Mouse (Mus musculus) midbrain, embryonic 13.5 days (tissue): ENCODE data around the gene Adgrd1. TPM values are rescaled to one million over a fixed set of nuclear protein-coding genes. Genes with fewer than 3 reads are reported as not detected.
A peak's percentile ranks its signal among the peaks of the same experiment; 100 is the strongest.
"Not testable (repeated sequence)": the region's sequence is repeated elsewhere in the genome, so short reads cannot be mapped to it uniquely, and the experiment has no call there.

Experiments
- ATAC-seq: fragments of 200-750 bp; cut with Nextera tagmentation; 2 replicates; pipeline ENCODE4 v1.8.0; 2017; ENCODE audit warnings: mild to moderate bottlenecking, moderate TSS enrichment, moderate library complexity
- H3K27ac ChIP-seq: fragments of 300-500 bp; sonication (generic); 2 replicates; pipeline ENCODE4 v1.5.1; 2015; ENCODE audit warnings: inconsistent platforms, mild to moderate bottlenecking, moderate library complexity
- H3K27me3 ChIP-seq: fragments of 300-500 bp; sonication (generic); 2 replicates; pipeline ENCODE4 v1.6.1; 2015; ENCODE audit warnings: mild to moderate bottlenecking, inconsistent platforms
- H3K36me3 ChIP-seq: fragments of 300-500 bp; sonication (generic); 2 replicates; pipeline ENCODE4 v1.6.1; 2015; ENCODE audit warnings: mild to moderate bottlenecking, inconsistent platforms
- H3K4me1 ChIP-seq: fragments of 300-500 bp; sonication (generic); replicated peaks from 2 replicates; pipeline ENCODE4 v1.6.1; 2015; ENCODE audit warnings: inconsistent platforms
- H3K4me2 ChIP-seq: fragments of 300-500 bp; sonication (generic); replicated peaks from 2 replicates; pipeline ENCODE4 v1.6.1; 2015; ENCODE audit warnings: moderate library complexity, mild to moderate bottlenecking, inconsistent platforms
- H3K4me3 ChIP-seq: fragments of 300-500 bp; sonication (generic); replicated peaks from 2 replicates; pipeline ENCODE4 v1.5.1; 2015; ENCODE audit warnings: mild to moderate bottlenecking, inconsistent platforms
- H3K9ac ChIP-seq: fragments of 300-500 bp; sonication (generic); replicated peaks from 2 replicates; pipeline ENCODE4 v1.6.1; 2015; ENCODE audit warnings: mild to moderate bottlenecking, inconsistent platforms
- H3K9me3 ChIP-seq: fragments of 300-500 bp; sonication (generic); 2 replicates; pipeline ENCODE4 v1.6.1; 2016; ENCODE audit warnings: mild to moderate bottlenecking, inconsistent platforms
- whole genome bisulfite sequencing: fragments of 180-500 bp; shearing (Covaris S2); methylation state at CpG from one replicate; pipeline ENCODE4 v1.1.7; 2015; 5-methylcytosine and 5-hydroxymethylcytosine counted together
- polyA plus RNA-seq: library from polyadenylated mRNA; unstranded; fragments of >200 nt; fragmentation: Nextera tagmentation; extraction: Ambion mirVana; gene quantifications from 2 replicates; pipeline ENCODE4 v1.2.1, GENCODE M21; 2015

Adgrd1 gene
- polyA plus RNA-seq, 1 experiment from 2014 or later, result 0.15 TPM

DNA sequence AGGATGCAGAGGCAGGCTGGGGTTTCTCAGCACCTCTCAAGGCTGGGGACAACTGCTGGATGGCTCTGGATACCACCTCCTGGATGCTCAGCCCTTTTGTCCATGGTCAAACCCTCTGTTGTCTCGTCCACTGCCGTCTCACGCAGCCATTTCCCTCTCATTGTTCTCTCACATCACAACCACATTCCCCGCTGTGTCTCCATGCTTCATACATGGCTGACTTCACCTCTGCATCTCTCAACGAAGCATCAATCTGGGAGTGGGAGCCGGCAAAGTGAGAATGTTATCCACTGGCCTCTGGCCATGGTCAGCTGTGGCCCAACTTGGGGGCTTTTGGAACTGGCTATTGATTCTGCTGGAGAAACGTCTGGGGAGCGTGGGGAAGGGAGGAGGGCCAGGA, 15.2 kb downstream of the Adgrd1 start:
- Histone ChIP-seq H3K27me3 (no peaks in the 10 kb centered on the region), H3K9ac (no peak overlapping the region), H3K4me2 (no peak overlapping the region), H3K9me3 (no peaks in the 10 kb centered on the region), H3K36me3 (no peaks in the 10 kb centered on the region), H3K4me3 (no peak overlapping the region), H3K27ac (no peak overlapping the region), H3K4me1 (no peaks in the 10 kb centered on the region; the same call in 1 of the 2 replicates)
- 57% methylated on average over 8 of the region's 8 CpGs for WGBS
- ATAC-seq, result no peak

DNA sequence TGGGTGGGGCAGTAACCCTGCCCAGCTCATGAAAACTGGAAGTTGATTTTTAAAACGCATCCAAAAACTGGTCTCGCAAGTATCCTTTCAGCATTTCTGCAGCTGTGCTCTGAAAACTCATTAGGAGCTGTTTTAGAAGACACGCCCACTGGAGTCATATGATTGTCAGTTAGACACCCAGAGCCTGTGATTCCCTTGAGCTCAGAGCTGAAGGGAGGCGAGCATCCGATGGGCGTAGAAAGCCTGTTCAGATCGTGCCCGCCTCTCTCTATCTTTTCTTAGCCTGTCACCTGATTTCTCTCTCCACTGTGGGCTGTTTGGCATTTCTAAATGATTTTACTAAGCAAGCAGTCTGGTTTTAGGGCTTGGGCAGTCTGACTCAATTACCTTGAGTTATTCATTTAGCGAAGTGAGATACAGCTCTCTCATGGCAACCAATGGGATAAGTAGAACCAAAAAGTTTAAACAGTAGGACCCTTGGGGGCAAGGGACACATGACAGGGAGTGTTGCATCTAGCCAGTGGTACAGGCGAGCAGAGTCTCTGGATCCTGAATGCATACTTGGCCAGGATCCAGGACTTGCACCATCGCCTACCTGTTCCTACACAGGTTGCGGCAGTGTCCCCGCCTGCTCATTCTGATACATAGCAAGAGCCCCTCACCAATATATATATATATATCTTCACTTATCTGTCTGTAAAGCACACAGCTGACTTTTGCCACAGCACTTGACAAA, 17.4 kb downstream of the Adgrd1 start:
- no peak for ATAC-seq
- no peak overlapping the region for H3K27ac ChIP-seq
- H3K9ac ChIP-seq, result no peak overlapping the region
- WGBS, result 82% methylated on average over 13 of the region's 13 CpGs
- H3K9me3 ChIP-seq, result no peaks in the 10 kb centered on the region
- peaks cover 6% of the 10 kb centered on the region; the same call in 1 of the 2 replicates for H3K4me1 ChIP-seq
- no peaks in the 10 kb centered on the region for H3K36me3 ChIP-seq
- no peak overlapping the region for H3K4me2 ChIP-seq
- H3K4me3 ChIP-seq, result no peak overlapping the region
- H3K27me3 ChIP-seq, result no peaks in the 10 kb centered on the region

DNA sequence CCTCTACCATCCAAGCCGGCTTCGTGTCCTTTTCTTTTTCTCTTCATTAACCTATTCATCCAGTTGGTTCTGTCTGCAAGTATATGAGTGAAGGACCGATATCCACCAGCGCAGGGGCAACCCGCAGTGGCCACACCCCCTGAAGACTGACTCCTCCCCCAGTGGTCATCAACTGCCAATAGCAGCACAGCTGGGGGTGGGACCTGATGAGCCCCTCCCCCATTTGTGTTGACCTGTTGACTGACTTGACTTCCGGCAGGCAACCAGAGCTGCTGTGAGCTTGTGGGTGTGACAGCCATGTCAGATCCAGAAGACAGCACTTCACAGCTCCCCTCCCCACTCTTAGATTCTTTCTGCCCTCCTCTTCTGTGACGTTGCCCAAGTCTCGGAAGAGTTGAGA, 19.7 kb downstream of the Adgrd1 start:
- H3K27me3 ChIP-seq, result no peaks in the 10 kb centered on the region
- H3K9ac ChIP-seq, result no peak overlapping the region
- no peak overlapping the region for H3K4me3 ChIP-seq
- no peak overlapping the region for H3K4me2 ChIP-seq
- whole genome bisulfite sequencing, result 80% methylated on average over 8 of the region's 8 CpGs
- no peaks in the 10 kb centered on the region for H3K9me3 ChIP-seq
- peaks cover 10% of the 10 kb centered on the region; the same call in 1 of the 2 replicates for H3K4me1 ChIP-seq
- no peaks in the 10 kb centered on the region for H3K36me3 ChIP-seq
- no peak for ATAC-seq
- no peak overlapping the region for H3K27ac ChIP-seq

DNA sequence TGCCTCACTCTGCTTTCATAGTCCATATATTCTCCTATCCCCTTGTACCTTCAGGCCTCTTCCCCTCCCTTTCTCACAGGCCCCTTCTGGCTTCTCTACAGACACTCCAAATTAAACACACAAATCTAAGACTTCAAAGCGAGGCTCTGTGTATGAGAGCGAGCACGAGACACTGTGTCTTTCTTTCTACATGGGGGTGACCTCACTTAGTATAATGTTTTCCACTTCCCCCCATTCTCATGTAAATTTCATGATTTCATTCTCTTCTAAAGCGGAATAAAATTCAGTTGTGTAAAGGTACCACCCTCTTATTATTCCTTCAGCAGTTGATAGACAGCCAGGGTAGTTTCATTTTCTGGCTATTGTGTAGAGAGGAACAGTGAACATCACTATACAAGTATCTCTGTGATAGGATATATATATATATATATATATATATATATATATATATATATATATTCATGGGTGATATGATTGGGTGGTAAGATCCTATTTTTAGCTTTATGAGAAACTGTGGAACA, 21.1 kb downstream of the Adgrd1 start:
- Histone ChIP-seq H3K27me3 (no peaks in the 10 kb centered on the region), H3K9ac (no peak overlapping the region), H3K4me3 (no peak overlapping the region), H3K4me2 (no peak overlapping the region), H3K9me3 (no peaks in the 10 kb centered on the region), H3K27ac (no peak overlapping the region), H3K4me1 (peaks cover 10% of the 10 kb centered on the region; the same call in 1 of the 2 replicates), H3K36me3 (no peaks in the 10 kb centered on the region)
- WGBS, result 48% methylated on average over 4 of the region's 4 CpGs
- ATAC-seq, result no peak

DNA sequence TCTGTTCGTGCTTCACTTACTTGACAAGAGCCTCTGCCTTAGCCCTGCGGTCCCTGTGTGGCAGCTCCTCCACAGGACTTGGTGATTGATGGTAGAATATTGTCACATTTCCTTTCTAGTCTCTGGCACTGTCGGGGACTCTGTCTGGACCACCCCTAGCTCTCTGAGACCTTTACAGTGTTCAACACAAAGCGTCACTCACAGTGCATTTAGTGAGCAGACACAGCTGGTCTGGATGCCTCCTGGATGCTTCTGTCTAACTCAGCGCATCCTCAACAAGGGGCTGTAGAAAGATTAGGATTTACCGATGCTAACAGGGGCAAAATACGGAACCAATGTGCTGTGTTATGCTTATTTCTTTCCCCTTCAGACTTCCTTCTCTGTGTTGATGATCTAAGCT, 22.0 kb downstream of the Adgrd1 start:
- H3K27ac ChIP-seq, result 0 out of 2 replicates have a peak overlapping the region, but pooled peaks have one; percentile 14
- H3K4me1 ChIP-seq, result peaks cover 10% of the 10 kb centered on the region; the same call in 1 of the 2 replicates

DNA sequence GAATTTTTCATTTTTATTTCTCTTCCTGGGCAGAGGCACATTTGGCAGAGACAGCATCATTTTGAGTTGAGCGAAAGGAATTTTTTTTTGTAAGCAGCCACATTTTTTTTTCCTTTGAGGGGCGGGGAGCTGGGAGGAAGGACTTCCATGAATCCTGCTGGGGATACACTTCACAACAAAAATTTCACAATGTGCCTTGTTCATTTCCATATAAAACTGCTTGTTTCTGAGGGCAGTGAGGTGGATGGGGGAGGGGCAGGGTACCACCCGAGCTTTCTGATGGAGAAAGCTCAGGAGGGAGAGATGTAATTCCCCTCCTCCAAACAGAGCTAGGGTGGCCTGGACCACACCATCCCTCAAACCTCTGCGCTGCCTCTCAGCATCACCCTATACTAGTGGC, 22.6 kb downstream of the Adgrd1 start:
- no peak overlapping the region for H3K4me2 ChIP-seq
- 61% methylated on average over 4 of the region's 4 CpGs for WGBS
- no peak overlapping the region for H3K27ac ChIP-seq
- no peak overlapping the region for H3K9ac ChIP-seq
- H3K27me3 ChIP-seq, result no peaks in the 10 kb centered on the region
- H3K9me3 ChIP-seq, result no peaks in the 10 kb centered on the region
- no peak overlapping the region for H3K4me3 ChIP-seq
- H3K4me1 ChIP-seq, result peaks cover 14% of the 10 kb centered on the region
- H3K36me3 ChIP-seq, result no peaks in the 10 kb centered on the region
- no peak for ATAC-seq

More for the DNA sequence above, 22.0 kb downstream of the Adgrd1 start:
- Histone ChIP-seq H3K4me2 (no peak overlapping the region), H3K4me3 (no peak overlapping the region), H3K9me3 (no peaks in the 10 kb centered on the region), H3K36me3 (no peaks in the 10 kb centered on the region), H3K9ac (no peak overlapping the region), H3K27me3 (no peaks in the 10 kb centered on the region)
- ATAC-seq, result no peak
- 72% methylated on average over 7 of the region's 7 CpGs for WGBS

DNA sequence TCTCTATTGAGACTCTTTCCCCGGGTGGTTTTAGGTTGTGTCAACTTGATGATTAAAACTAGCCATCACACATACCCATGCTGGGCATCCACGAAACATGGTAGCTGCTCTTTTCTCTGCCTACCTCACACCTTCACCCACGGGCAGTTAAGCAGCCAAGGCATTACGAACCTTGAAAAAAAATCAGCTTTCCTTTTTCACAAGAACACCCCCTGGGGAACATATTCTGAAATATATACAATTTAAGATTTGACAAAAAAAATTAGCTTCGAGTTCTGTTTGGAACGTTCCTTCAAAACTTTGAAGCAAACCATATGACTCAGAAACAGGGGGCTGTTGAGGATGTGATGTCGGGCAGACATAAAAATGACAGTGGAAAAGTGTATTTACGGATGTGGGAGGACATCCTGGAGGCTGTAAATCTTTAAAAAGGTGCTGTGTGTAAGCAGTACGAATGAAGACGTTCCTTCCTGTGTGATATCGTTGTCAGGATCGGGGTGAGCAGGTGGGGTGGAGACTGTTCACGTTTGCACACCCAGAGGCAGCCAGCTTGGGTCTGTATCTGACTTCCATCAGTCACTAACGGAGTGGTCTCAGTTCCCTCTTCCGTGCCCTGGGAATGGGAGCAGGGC, 25.2 kb downstream of the Adgrd1 start:
- no peak overlapping the region for H3K4me3 ChIP-seq
- no peaks in the 10 kb centered on the region for H3K9me3 ChIP-seq
- H3K9ac ChIP-seq, result no peak overlapping the region
- no peaks in the 10 kb centered on the region for H3K27me3 ChIP-seq
- peaks cover 20% of the 10 kb centered on the region for H3K4me1 ChIP-seq
- no peak overlapping the region for H3K4me2 ChIP-seq
- no peaks in the 10 kb centered on the region for H3K36me3 ChIP-seq
- no peak overlapping the region for H3K27ac ChIP-seq
- no peak for ATAC-seq
- 93% methylated on average over 15 of the region's 15 CpGs for WGBS

DNA sequence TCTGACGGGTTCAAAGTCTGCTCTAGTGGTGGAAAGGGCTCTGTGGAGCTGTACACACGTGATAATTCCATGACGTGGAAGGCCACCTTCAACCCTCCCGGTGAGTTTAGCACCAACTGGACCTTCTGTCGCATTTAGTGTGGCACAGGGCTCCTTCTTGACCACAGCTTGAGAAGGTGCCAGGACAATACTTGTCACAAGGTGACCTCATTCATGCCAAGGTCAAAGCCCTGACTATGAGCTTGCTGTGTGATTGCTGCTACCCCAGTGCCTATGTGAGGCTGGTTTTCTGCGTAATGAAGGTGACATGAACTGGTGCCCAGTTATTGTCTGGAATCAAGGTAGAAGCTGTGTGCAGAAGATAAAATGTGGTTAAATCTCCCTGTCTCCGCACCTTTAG, 25.9 kb downstream of the Adgrd1 start:
- H3K27me3 ChIP-seq, result no peaks in the 10 kb centered on the region
- H3K27ac ChIP-seq, result no peak overlapping the region
- H3K9ac ChIP-seq, result no peak overlapping the region
- ATAC-seq, result no peak
- no peak overlapping the region for H3K4me3 ChIP-seq
- no peaks in the 10 kb centered on the region for H3K9me3 ChIP-seq
- peaks cover 20% of the 10 kb centered on the region for H3K4me1 ChIP-seq
- no peaks in the 10 kb centered on the region for H3K36me3 ChIP-seq
- H3K4me2 ChIP-seq, result no peak overlapping the region
- WGBS, result 89% methylated on average over 7 of the region's 7 CpGs

DNA sequence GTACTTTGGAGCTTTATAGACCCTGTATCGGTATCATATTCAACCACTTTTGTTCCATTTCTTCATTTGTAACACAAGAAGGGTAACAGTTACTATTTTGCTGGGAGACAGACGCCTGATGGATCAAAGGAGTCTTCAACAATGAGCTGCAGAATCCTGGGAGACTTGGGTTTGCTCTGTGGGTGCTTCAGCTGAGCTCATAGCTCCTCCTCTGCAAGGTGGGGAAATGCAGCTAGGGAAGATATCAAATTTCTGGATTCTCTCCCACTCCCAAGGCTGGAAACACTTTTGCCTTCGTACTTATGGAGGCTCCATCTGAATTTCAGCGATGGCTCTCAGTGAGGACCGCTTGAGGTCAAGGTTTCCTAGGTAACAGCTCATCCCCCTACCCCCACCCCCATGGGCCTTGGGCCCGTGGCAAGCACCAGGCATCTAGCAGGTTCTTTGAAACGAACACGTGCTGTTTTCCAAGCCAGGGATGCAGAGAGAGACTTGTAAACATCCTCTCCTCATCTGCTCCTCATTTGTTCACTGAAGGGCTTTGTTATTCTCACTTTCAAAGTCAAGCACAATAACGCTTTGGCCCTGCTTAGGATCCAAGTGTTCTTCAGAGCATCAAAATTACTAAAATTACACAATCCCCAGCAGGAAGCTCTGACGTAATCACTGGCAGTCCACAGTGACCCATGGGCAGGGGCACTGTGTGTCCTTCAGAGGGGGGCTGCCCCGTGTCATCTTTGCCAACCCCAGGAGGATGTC, 27.7 kb downstream of the Adgrd1 start:
- ATAC-seq, result no peak
- Histone ChIP-seq H3K36me3 (no peaks in the 10 kb centered on the region), H3K27me3 (no peaks in the 10 kb centered on the region), H3K4me3 (no peak overlapping the region), H3K9ac (no peak overlapping the region), H3K9me3 (no peaks in the 10 kb centered on the region), H3K4me2 (no peak overlapping the region), H3K27ac (no peak overlapping the region), H3K4me1 (peaks cover 10% of the 10 kb centered on the region)
- WGBS, result 45% methylated on average over 11 of the region's 11 CpGs

DNA sequence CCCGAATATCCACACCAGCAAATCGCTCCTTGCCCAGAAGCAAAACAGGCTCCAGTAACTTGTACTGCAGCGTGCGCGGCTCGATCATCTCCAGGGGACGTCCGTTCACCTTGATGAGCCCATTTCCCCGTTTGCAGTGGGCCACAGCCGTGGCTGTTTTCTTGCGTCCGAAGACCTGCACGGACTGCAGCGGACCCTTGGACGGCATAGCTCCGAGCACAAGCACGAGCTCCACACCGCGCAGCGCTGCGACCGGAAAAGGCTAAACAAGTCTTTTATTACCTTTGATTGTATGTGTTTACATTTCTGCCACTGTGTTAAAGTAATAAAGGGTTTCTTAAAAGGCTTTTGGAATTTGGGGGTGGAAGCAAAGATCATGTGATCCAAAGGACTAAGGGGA, 31.8 kb downstream of the Adgrd1 start:
- not testable (repeated sequence) for ATAC-seq, H3K9me3 ChIP-seq, H3K36me3 ChIP-seq, H3K4me2 ChIP-seq, H3K27ac ChIP-seq, H3K27me3 ChIP-seq, H3K9ac ChIP-seq, H3K4me1 ChIP-seq, H3K4me3 ChIP-seq
- WGBS, result 98% methylated on average over 22 of the region's 22 CpGs

DNA sequence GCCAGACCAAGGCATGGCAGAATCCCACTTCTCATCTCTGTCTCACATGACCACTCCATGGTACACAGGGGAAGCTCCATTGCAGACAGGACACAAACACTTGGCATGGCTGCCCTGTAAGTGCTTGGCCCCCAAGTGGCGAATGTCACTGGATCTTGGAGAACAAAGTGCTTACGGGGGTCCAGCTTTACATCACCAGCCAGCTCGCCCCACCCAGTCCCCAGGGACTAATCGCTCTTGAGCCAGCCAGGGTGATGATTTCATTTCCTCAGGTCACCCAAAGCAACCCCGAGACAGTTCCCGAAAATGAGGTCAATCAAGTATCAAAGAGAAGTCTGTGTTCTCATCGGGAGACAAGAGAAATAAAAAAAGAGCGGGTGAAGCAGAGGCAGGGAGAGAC, 33.8 kb downstream of the Adgrd1 start:
- H3K27me3 ChIP-seq, result no peaks in the 10 kb centered on the region

DNA sequence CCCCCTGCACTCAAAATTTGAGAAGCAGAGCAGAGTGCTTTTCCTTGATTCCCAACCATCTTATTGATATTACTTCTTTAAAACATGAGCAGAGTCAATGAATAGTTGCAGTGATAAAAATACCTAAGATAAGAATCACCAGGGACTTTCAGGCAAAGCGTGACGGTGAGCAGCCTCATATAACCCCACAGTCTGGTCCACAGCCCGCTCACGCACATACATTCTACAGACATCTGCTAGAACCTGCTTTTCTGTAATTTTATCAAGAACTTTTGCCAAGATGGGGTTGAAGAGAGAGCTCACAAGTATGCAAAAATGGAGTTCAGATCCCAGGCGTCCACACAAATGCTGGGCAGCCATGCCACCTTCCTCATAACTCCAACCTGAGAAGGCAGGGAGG, 40.9 kb downstream of the Adgrd1 start:
- H3K4me1 ChIP-seq, result 0 out of 2 replicates have a peak, but pooled peaks cover 3% of the 10 kb centered on the region
- H3K27ac ChIP-seq, result no peak overlapping the region
- ATAC-seq, result no peak
- no peak overlapping the region for H3K4me3 ChIP-seq
- H3K9ac ChIP-seq, result no peak overlapping the region
- H3K36me3 ChIP-seq, result no peaks in the 10 kb centered on the region
- no peaks in the 10 kb centered on the region for H3K27me3 ChIP-seq
- no peaks in the 10 kb centered on the region for H3K9me3 ChIP-seq
- WGBS, result 92% methylated on average over 5 of the region's 5 CpGs
- H3K4me2 ChIP-seq, result no peak overlapping the region

More for the DNA sequence above, 33.8 kb downstream of the Adgrd1 start:
- no peak overlapping the region for H3K9ac ChIP-seq
- no peak overlapping the region for H3K27ac ChIP-seq
- no peak overlapping the region for H3K4me2 ChIP-seq
- no peaks in the 10 kb centered on the region for H3K9me3 ChIP-seq
- no peak overlapping the region for H3K4me3 ChIP-seq
- no peaks in the 10 kb centered on the region for H3K4me1 ChIP-seq
- H3K36me3 ChIP-seq, result no peaks in the 10 kb centered on the region
- no peak for ATAC-seq
- WGBS, result 91% methylated on average over 8 of the region's 8 CpGs
